Mouse (Mus musculus): ENCODE results near the gene Zdhhc1. TPM values are rescaled to one million over a fixed set of nuclear protein-coding genes. Genes with fewer than 3 reads are reported as not detected.

The Zdhhc1 gene
- polyA plus RNA-seq, 1 experiment from 2014 or later = 19.6 TPM

DNA sequence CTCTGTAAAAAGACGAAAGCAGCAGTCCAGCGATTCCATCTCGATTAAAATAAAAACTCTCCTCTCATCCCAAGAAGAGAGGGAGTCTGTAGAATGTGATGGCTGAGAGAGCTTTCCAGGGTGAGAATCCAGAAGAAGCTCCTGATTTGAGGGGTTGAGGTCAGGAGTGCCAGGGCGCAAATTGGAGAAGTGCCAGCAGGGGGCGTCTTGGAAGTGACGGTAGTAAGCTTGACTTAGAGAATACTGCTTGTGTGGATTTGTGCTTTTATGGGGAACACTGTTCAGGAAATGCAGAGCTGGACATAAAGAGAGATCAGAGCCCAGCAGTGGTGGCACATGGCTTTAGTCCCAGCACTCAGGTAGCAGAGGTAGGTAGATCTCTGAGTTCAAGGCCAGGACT, 55.3 kb downstream of the Zdhhc1 start:
- no peak overlapping the region for H3K27ac ChIP-seq (replicated peaks; ENCODE audit: low read depth, low read length)

GRCm38 (mm10) chr8:105438865-105439264, 57.8 kb downstream of the Zdhhc1 start:
- Histone ChIP-seq H3K9ac (ENCODE audit: low read length) (no peak overlapping the region), H3K4me1 (ENCODE audit: control insufficient read depth, insufficient read depth, low read length) (no peaks in the 10 kb centered on the region), H3K4me2 (ENCODE audit: low read depth, severe bottlenecking) (no peak overlapping the region), H3K27me3 (ENCODE audit: control insufficient read depth, insufficient read depth, low read length) (no peaks in the 10 kb centered on the region), H3K4me3 (ENCODE audit: low read depth, low read length) (no peak overlapping the region), H3K36me3 (ENCODE audit: control insufficient read depth, insufficient read depth, low read length) (no peaks in the 10 kb centered on the region), H3K9me3 (ENCODE audit: control insufficient read depth, low read length) (no peaks in the 10 kb centered on the region), H3K27ac (replicated peaks; ENCODE audit: low read depth, low read length) (no peak overlapping the region)
- DNase-seq (ENCODE audit: low spot score) = peak; percentile 68
- WGBS = 35% methylated on average over 5 of the region's 5 CpGs
- ATAC-seq (ENCODE audit: insufficient number of reproducible peaks, low FRiP score, low TSS enrichment, low read depth) = no peak

More for the DNA sequence above, 55.3 kb downstream of the Zdhhc1 start:
- DNase-seq (ENCODE audit: low spot score) (peak; percentile 82), ATAC-seq (ENCODE audit: insufficient number of reproducible peaks, low FRiP score, low TSS enrichment, low read depth) (peak; percentile 13; the same call in 1 of the 2 replicates)
- no peaks in the 10 kb centered on the region for H3K9me3 ChIP-seq (ENCODE audit: control insufficient read depth, low read length)
- H3K4me1 ChIP-seq (ENCODE audit: control insufficient read depth, insufficient read depth, low read length) = no peaks in the 10 kb centered on the region
- no peak overlapping the region for H3K9ac ChIP-seq (ENCODE audit: low read length)
- WGBS = 8% methylated on average over 6 of the region's 6 CpGs
- H3K27me3 ChIP-seq (ENCODE audit: control insufficient read depth, insufficient read depth, low read length) = no peaks in the 10 kb centered on the region
- H3K4me2 ChIP-seq (ENCODE audit: low read depth, severe bottlenecking) = no peak overlapping the region
- no peak overlapping the region for H3K4me3 ChIP-seq (ENCODE audit: low read depth, low read length)
- no peaks in the 10 kb centered on the region for H3K36me3 ChIP-seq (ENCODE audit: control insufficient read depth, insufficient read depth, low read length)

GRCm38 (mm10) chr8:105437078-105437748, 59.5 kb downstream of the Zdhhc1 start:
- WGBS = 86% methylated on average over 5 of the region's 5 CpGs
- Histone ChIP-seq H3K9me3 (ENCODE audit: control insufficient read depth, low read length) (no peaks in the 10 kb centered on the region), H3K9ac (ENCODE audit: low read length) (no peak overlapping the region), H3K27ac (replicated peaks; ENCODE audit: low read depth, low read length) (no peak overlapping the region), H3K27me3 (ENCODE audit: control insufficient read depth, insufficient read depth, low read length) (no peaks in the 10 kb centered on the region), H3K4me2 (ENCODE audit: low read depth, severe bottlenecking) (no peak overlapping the region), H3K4me3 (ENCODE audit: low read depth, low read length) (no peak overlapping the region), H3K36me3 (ENCODE audit: control insufficient read depth, insufficient read depth, low read length) (no peaks in the 10 kb centered on the region), H3K4me1 (ENCODE audit: control insufficient read depth, insufficient read depth, low read length) (no peaks in the 10 kb centered on the region)
- ATAC-seq (ENCODE audit: insufficient number of reproducible peaks, low FRiP score, low TSS enrichment, low read depth) (no peak), DNase-seq (ENCODE audit: low spot score) (no peak)

- Histone ChIP-seq H3K9ac (ENCODE audit: low read length) (no peak overlapping the region), H3K27me3 (ENCODE audit: control insufficient read depth, insufficient read depth, low read length) (no peaks in the 10 kb centered on the region), H3K27ac (replicated peaks; ENCODE audit: low read depth, low read length) (no peak overlapping the region), H3K36me3 (ENCODE audit: control insufficient read depth, insufficient read depth, low read length) (no peaks in the 10 kb centered on the region), H3K9me3 (ENCODE audit: control insufficient read depth, low read length) (no peaks in the 10 kb centered on the region), H3K4me3 (ENCODE audit: low read depth, low read length) (no peak overlapping the region), H3K4me1 (ENCODE audit: control insufficient read depth, insufficient read depth, low read length) (no peaks in the 10 kb centered on the region), H3K4me2 (ENCODE audit: low read depth, severe bottlenecking) (no peak overlapping the region)
- whole genome bisulfite sequencing = 72% methylated on average over 5 of the region's 5 CpGs
- DNase-seq (ENCODE audit: low spot score) = no peak
- no peak for ATAC-seq (ENCODE audit: insufficient number of reproducible peaks, low FRiP score, low TSS enrichment, low read depth)
Measured at GRCm38 (mm10) chr8:105436218-105436617, 60.5 kb downstream of the Zdhhc1 start.

DNA sequence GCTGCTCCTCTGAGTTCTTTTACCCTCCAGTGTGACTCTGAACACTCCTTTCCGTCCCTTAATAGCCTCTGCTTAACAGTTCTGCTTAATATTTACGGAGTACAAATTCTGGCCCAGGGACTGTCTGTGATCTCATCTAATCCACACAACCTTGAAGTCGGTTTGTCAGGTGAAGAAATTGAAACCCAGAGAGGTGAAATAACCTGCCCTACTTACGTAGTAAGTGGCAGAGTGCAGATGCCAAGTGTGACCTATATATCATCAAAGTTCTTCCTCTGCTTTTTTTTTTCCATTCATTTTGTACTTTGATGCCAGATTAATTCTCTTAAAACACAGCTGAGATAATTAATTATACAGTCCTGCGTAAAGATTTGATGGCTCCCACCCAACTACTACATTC, 62.6 kb downstream of the Zdhhc1 start:
- H3K27me3 ChIP-seq (ENCODE audit: control insufficient read depth, insufficient read depth, low read length) = no peaks in the 10 kb centered on the region
- no peaks in the 10 kb centered on the region for H3K4me1 ChIP-seq (ENCODE audit: control insufficient read depth, insufficient read depth, low read length)
- DNase-seq (ENCODE audit: low spot score) (no peak), ATAC-seq (ENCODE audit: insufficient number of reproducible peaks, low FRiP score, low TSS enrichment, low read depth) (no peak)
- no peak overlapping the region for H3K9ac ChIP-seq (ENCODE audit: low read length)
- no peak overlapping the region for H3K4me2 ChIP-seq (ENCODE audit: low read depth, severe bottlenecking)
- no peaks in the 10 kb centered on the region for H3K9me3 ChIP-seq (ENCODE audit: control insufficient read depth, low read length)
- no peak overlapping the region for H3K27ac ChIP-seq (replicated peaks; ENCODE audit: low read depth, low read length)
- no peak overlapping the region for H3K4me3 ChIP-seq (ENCODE audit: low read depth, low read length)
- H3K36me3 ChIP-seq (ENCODE audit: control insufficient read depth, insufficient read depth, low read length) = no peaks in the 10 kb centered on the region
- 82% methylated on average over 5 of the region's 5 CpGs for WGBS

- DNase-seq (ENCODE audit: low spot score) = no peak
- no peak for ATAC-seq (ENCODE audit: insufficient number of reproducible peaks, low FRiP score, low TSS enrichment, low read depth)
- Histone ChIP-seq H3K4me2 (ENCODE audit: low read depth, severe bottlenecking) (no peak overlapping the region), H3K27me3 (ENCODE audit: control insufficient read depth, insufficient read depth, low read length) (no peaks in the 10 kb centered on the region), H3K4me1 (ENCODE audit: control insufficient read depth, insufficient read depth, low read length) (no peaks in the 10 kb centered on the region), H3K9me3 (ENCODE audit: control insufficient read depth, low read length) (no peaks in the 10 kb centered on the region), H3K4me3 (ENCODE audit: low read depth, low read length) (no peak overlapping the region), H3K9ac (ENCODE audit: low read length) (no peak overlapping the region), H3K36me3 (ENCODE audit: control insufficient read depth, insufficient read depth, low read length) (no peaks in the 10 kb centered on the region), H3K27ac (replicated peaks; ENCODE audit: low read depth, low read length) (no peak overlapping the region)
- 61% methylated on average over 5 of the region's 5 CpGs for WGBS
Measured at GRCm38 (mm10) chr8:105433511-105433910, 63.2 kb downstream of the Zdhhc1 start.

DNA sequence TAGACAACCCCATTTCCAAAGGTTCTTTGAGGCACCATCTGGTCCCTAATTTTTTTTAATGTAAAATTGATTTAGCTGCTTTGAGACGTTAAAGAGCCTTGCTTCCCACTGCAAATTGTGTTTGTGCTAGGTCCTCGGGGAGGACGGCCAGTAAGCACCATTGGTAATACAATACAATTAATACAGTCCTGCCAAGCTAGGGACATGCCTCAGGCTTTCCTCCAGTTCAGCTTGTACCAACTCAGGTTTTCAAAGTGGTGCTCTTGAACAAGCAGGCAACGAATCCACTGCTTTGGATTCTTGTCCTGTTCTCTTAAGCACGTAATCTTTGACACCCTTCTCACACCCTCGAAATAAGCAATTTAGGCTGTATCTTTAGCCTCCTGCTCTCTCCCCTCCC, 63.7 kb downstream of the Zdhhc1 start:
- Histone ChIP-seq H3K9ac (ENCODE audit: low read length) (no peak overlapping the region), H3K36me3 (ENCODE audit: control insufficient read depth, insufficient read depth, low read length) (no peaks in the 10 kb centered on the region), H3K4me1 (ENCODE audit: control insufficient read depth, insufficient read depth, low read length) (no peaks in the 10 kb centered on the region), H3K27me3 (ENCODE audit: control insufficient read depth, insufficient read depth, low read length) (no peaks in the 10 kb centered on the region), H3K9me3 (ENCODE audit: control insufficient read depth, low read length) (no peaks in the 10 kb centered on the region), H3K4me2 (ENCODE audit: low read depth, severe bottlenecking) (no peak overlapping the region), H3K4me3 (ENCODE audit: low read depth, low read length) (no peak overlapping the region), H3K27ac (replicated peaks; ENCODE audit: low read depth, low read length) (no peak overlapping the region)
- no peak for DNase-seq (ENCODE audit: low spot score)
- no peak for ATAC-seq (ENCODE audit: insufficient number of reproducible peaks, low FRiP score, low TSS enrichment, low read depth)
- 76% methylated on average over 6 of the region's 6 CpGs for WGBS

- 75% methylated on average over 7 of the region's 7 CpGs for WGBS
- Histone ChIP-seq H3K9ac (ENCODE audit: low read length) (no peak overlapping the region), H3K9me3 (ENCODE audit: control insufficient read depth, low read length) (no peaks in the 10 kb centered on the region), H3K4me2 (ENCODE audit: low read depth, severe bottlenecking) (no peak overlapping the region), H3K4me1 (ENCODE audit: control insufficient read depth, insufficient read depth, low read length) (no peaks in the 10 kb centered on the region), H3K4me3 (ENCODE audit: low read depth, low read length) (no peak overlapping the region), H3K36me3 (ENCODE audit: control insufficient read depth, insufficient read depth, low read length) (no peaks in the 10 kb centered on the region), H3K27ac (replicated peaks; ENCODE audit: low read depth, low read length) (no peak overlapping the region), H3K27me3 (ENCODE audit: control insufficient read depth, insufficient read depth, low read length) (no peaks in the 10 kb centered on the region)
- DNase-seq (ENCODE audit: low spot score) (no peak), ATAC-seq (ENCODE audit: insufficient number of reproducible peaks, low FRiP score, low TSS enrichment, low read depth) (no peak)
Measured at GRCm38 (mm10) chr8:105431743-105432515, 64.8 kb downstream of the Zdhhc1 start.

Measured in limb, embryonic 11.5 days (tissue).